Mouse (Mus musculus): ENCODE results near the gene Itpkb.

- no peak for TF ChIP-seq CTCF (IDR thresholded peaks at IDR 0.05 in 2 of 3, conservative IDR thresholded peaks at IDR 0.05 in 1 of 3; ENCODE audit: control insufficient read depth in 1 of 3, insufficient read depth in 1 of 3, low read depth in 2 of 3, low read length in 3 of 3, poor library complexity in 1 of 3, severe bottlenecking in 1 of 3)
- no peak for TF ChIP-seq MEF2A (IDR thresholded peaks at IDR 0.05; ENCODE audit: extremely low read depth, insufficient replicate concordance, low read depth, low read length, poor library complexity, severe bottlenecking)
- no peak for TF ChIP-seq MAZ (IDR thresholded peaks at IDR 0.05; ENCODE audit: low read depth, low read length)
- TF ChIP-seq POLR2A (IDR thresholded peaks at IDR 0.05; ENCODE audit: control insufficient read depth in 1 of 2, insufficient read depth in 1 of 2, low read depth in 1 of 2, low read length in 2 of 2, poor library complexity in 1 of 2), result no peak
Observed at GRCm38 (mm10) chr1:180429819-180430218, 99.5 kb downstream of the Itpkb start.

All from MEL (cell line).